Mouse (Mus musculus) midbrain, embryonic 14.5 days (tissue): ENCODE results near the gene Gramd1b. TPM values are rescaled to one million over a fixed set of nuclear protein-coding genes. Genes with fewer than 3 reads are reported as not detected.

ENCODE experiments used
- ATAC-seq: fragments of 200-750 bp; cut with Nextera tagmentation; 2 replicates; pipeline ENCODE4 v1.8.0; 2017; ENCODE audit warnings: moderate number of reproducible peaks, moderate library complexity; ENCODE audit not compliant: low FRiP score, low TSS enrichment
- DNase-seq: peaks from one replicate; pipeline ENCODE4 v3.0.0-alpha.2; 2015
- H3K27ac ChIP-seq: fragments of 300-500 bp; sonication (generic); replicated peaks from 2 replicates; pipeline ENCODE4 v1.5.1; 2014; ENCODE audit warnings: mild to moderate bottlenecking, low read depth, low read length, moderate library complexity
- H3K27me3 ChIP-seq: fragments of 300-500 bp; sonication (generic); 2 replicates; pipeline ENCODE4 v1.6.1; 2014; ENCODE audit warnings: low read length, control low read depth, mixed read lengths; ENCODE audit not compliant: control insufficient read depth, insufficient read depth
- H3K36me3 ChIP-seq: fragments of 300-500 bp; sonication (generic); 2 replicates; pipeline ENCODE4 v1.6.1; 2014; ENCODE audit warnings: low read length, control low read depth; ENCODE audit not compliant: control insufficient read depth, insufficient read depth
- H3K4me1 ChIP-seq: fragments of 300-500 bp; sonication (generic); 2 replicates; pipeline ENCODE4 v1.6.1; 2014; ENCODE audit warnings: mild to moderate bottlenecking, antibody characterized with exemption, low read length, control low read depth; ENCODE audit not compliant: control insufficient read depth, insufficient read depth
- H3K4me2 ChIP-seq: fragments of 300-500 bp; sonication (generic); 2 replicates; pipeline ENCODE4 v1.6.1; 2014; ENCODE audit warnings: mild to moderate bottlenecking, low read length, moderate library complexity
- H3K4me3 ChIP-seq: fragments of 300-500 bp; sonication (generic); replicated peaks from 2 replicates; pipeline ENCODE4 v1.5.1; 2014; ENCODE audit warnings: low read depth, low read length
- H3K9ac ChIP-seq: fragments of 300-500 bp; sonication (generic); replicated peaks from 2 replicates; pipeline ENCODE4 v1.6.1; 2014; ENCODE audit warnings: mild to moderate bottlenecking, low read length, moderate library complexity
- H3K9me3 ChIP-seq: fragments of 300-500 bp; sonication (generic); 2 replicates; pipeline ENCODE4 v1.6.1; 2016; ENCODE audit warnings: low read length, control low read depth, mixed read lengths; ENCODE audit not compliant: control insufficient read depth
- WGBS: fragments of 180-500 bp; shearing (Covaris S2); extraction: QIAGEN DNeasy Blood & Tissue Kit; methylation state at CpG from one replicate; pipeline ENCODE4 v1.1.7; 2014; 5-methylcytosine and 5-hydroxymethylcytosine counted together
- polyA plus RNA-seq: library from polyadenylated mRNA; unstranded; fragments of >200 nt; fragmentation: Nextera tagmentation; extraction: Ambion mirVana; gene quantifications from 2 replicates; pipeline ENCODE4 v1.2.1, GENCODE M21; 2014

Gene Gramd1b
- polyA plus RNA-seq, 1 experiment from 2014 or later, result 11.3 TPM

- H3K9me3 ChIP-seq, result no peaks in the 10 kb centered on the region
- H3K9ac ChIP-seq, result no peak overlapping the region
- no peaks in the 10 kb centered on the region for H3K36me3 ChIP-seq
- DNase-seq (no peak), ATAC-seq (no peak)
- H3K4me2 ChIP-seq, result no peak overlapping the region
- H3K4me1 ChIP-seq, result no peaks in the 10 kb centered on the region
- H3K27me3 ChIP-seq, result no peaks in the 10 kb centered on the region
- no peak overlapping the region for H3K27ac ChIP-seq
- 70% methylated on average over 15 of the region's 15 CpGs for WGBS
- H3K4me3 ChIP-seq, result no peak overlapping the region
Observed at GRCm38 (mm10) chr9:40469403-40470137, 61.6 kb downstream of the Gramd1b start.

GRCm38 (mm10) chr9:40466782-40467181 is 64.4 kb downstream of the Gramd1b start:
- Histone ChIP-seq H3K9me3 (no peaks in the 10 kb centered on the region), H3K9ac (no peak overlapping the region), H3K27me3 (no peaks in the 10 kb centered on the region), H3K27ac (no peak overlapping the region), H3K36me3 (no peaks in the 10 kb centered on the region), H3K4me1 (no peaks in the 10 kb centered on the region), H3K4me3 (no peak overlapping the region), H3K4me2 (no peak overlapping the region)
- no peak for ATAC-seq
- 71% methylated on average over 7 of the region's 7 CpGs for WGBS
- no peak for DNase-seq

- DNase-seq, result no peak
- 87% methylated on average over 5 of the region's 5 CpGs for WGBS
Observed at GRCm38 (mm10) chr9:40465596-40465995, 65.6 kb downstream of the Gramd1b start.

GRCm38 (mm10) chr9:40462401-40462800 is 68.8 kb downstream of the Gramd1b start:
- DNase-seq (no peak), ATAC-seq (no peak)
- Histone ChIP-seq H3K9ac (no peak overlapping the region), H3K27ac (no peak overlapping the region), H3K4me2 (no peak overlapping the region), H3K4me3 (no peak overlapping the region), H3K27me3 (no peaks in the 10 kb centered on the region), H3K9me3 (no peaks in the 10 kb centered on the region), H3K4me1 (no peaks in the 10 kb centered on the region; the same call in 1 of the 2 replicates), H3K36me3 (no peaks in the 10 kb centered on the region)
- 45% methylated on average over 6 of the region's 6 CpGs for WGBS

More at GRCm38 (mm10) chr9:40465596-40465995, 65.6 kb downstream of the Gramd1b start:
- H3K9ac ChIP-seq, result no peak overlapping the region
- no peaks in the 10 kb centered on the region for H3K9me3 ChIP-seq
- H3K36me3 ChIP-seq, result no peaks in the 10 kb centered on the region
- ATAC-seq, result no peak
- no peaks in the 10 kb centered on the region for H3K27me3 ChIP-seq
- H3K4me1 ChIP-seq, result no peaks in the 10 kb centered on the region; the same call in 1 of the 2 replicates
- no peak overlapping the region for H3K27ac ChIP-seq
- H3K4me2 ChIP-seq, result no peak overlapping the region
- no peak overlapping the region for H3K4me3 ChIP-seq

GRCm38 (mm10) chr9:40460781-40461180 is 70.4 kb downstream of the Gramd1b start:
- no peak overlapping the region for H3K9ac ChIP-seq
- WGBS, result 44% methylated on average over 6 of the region's 6 CpGs
- peaks cover 5% of the 10 kb centered on the region; the same call in 1 of the 2 replicates for H3K4me1 ChIP-seq
- H3K4me2 ChIP-seq, result no peak overlapping the region
- no peak overlapping the region for H3K4me3 ChIP-seq
- DNase-seq (no peak), ATAC-seq (no peak)
- H3K27me3 ChIP-seq, result peaks cover 7% of the 10 kb centered on the region; the same call in 1 of the 2 replicates
- H3K36me3 ChIP-seq, result no peaks in the 10 kb centered on the region
- H3K9me3 ChIP-seq, result no peaks in the 10 kb centered on the region
- H3K27ac ChIP-seq, result no peak overlapping the region

GRCm38 (mm10) chr9:40459304-40460280 is 71.6 kb downstream of the Gramd1b start:
- 79% methylated on average over 5 of the region's 5 CpGs for WGBS
- Histone ChIP-seq H3K27me3 (peaks cover 11% of the 10 kb centered on the region; the same call in 1 of the 2 replicates), H3K9ac (no peak overlapping the region), H3K4me2 (no peak overlapping the region), H3K27ac (no peak overlapping the region), H3K9me3 (no peaks in the 10 kb centered on the region), H3K4me3 (no peak overlapping the region), H3K36me3 (no peaks in the 10 kb centered on the region), H3K4me1 (peaks cover 12% of the 10 kb centered on the region)
- ATAC-seq, result no peak
- no peak for DNase-seq

- no peaks in the 10 kb centered on the region for H3K36me3 ChIP-seq
- no peak overlapping the region for H3K4me3 ChIP-seq
- no peak overlapping the region for H3K27ac ChIP-seq
- peaks cover 12% of the 10 kb centered on the region for H3K4me1 ChIP-seq
- no peaks in the 10 kb centered on the region for H3K9me3 ChIP-seq
- DNase-seq (no peak), ATAC-seq (no peak)
- 81% methylated on average over 4 of the region's 4 CpGs for WGBS
- no peak overlapping the region for H3K4me2 ChIP-seq
- peaks cover 17% of the 10 kb centered on the region; the same call in 1 of the 2 replicates for H3K27me3 ChIP-seq
- no peak overlapping the region for H3K9ac ChIP-seq
Observed at GRCm38 (mm10) chr9:40458559-40459303, 72.5 kb downstream of the Gramd1b start.

- 83% methylated on average over 5 of the region's 5 CpGs for WGBS
- ATAC-seq, result no peak
- Histone ChIP-seq H3K36me3 (no peaks in the 10 kb centered on the region), H3K4me1 (peaks cover 12% of the 10 kb centered on the region), H3K4me3 (no peak overlapping the region), H3K27me3 (peaks cover 17% of the 10 kb centered on the region; the same call in 1 of the 2 replicates), H3K9me3 (no peaks in the 10 kb centered on the region), H3K27ac (no peak overlapping the region), H3K9ac (no peak overlapping the region), H3K4me2 (no peak overlapping the region)
- no peak for DNase-seq
Observed at GRCm38 (mm10) chr9:40457448-40457847, 73.7 kb downstream of the Gramd1b start.
